Mouse (Mus musculus) layer of hippocampus, adult 2 months (tissue): Measurements from ENCODE around the gene Pradc1. TPM values are rescaled to one million over a fixed set of nuclear protein-coding genes. Genes with fewer than 3 reads are reported as not detected.
"Not testable (repeated sequence)": the region's sequence is repeated elsewhere in the genome, so short reads cannot be mapped to it uniquely, and the experiment has no call there.

ENCODE experiments used
- DNase-seq, 2 experiments: peaks; one replicate each; pipeline ENCODE4 v3.0.0; 2022; ENCODE audit warnings: low spot score in 2 of 2
- H3K27ac ChIP-seq: fragments of 200-600 bp; 2 replicates; pipeline ENCODE4 v1.8.1; 2022
- H3K4me3 ChIP-seq: fragments of 200-600 bp; 2 replicates; pipeline ENCODE4 v1.8.1; 2022; ENCODE audit warnings: mild to moderate bottlenecking
- CTCF ChIP-seq: fragments of 200-600 bp; conservative IDR thresholded peaks from 2 replicates; pipeline ENCODE4 v1.8.1; 2022; ENCODE audit warnings: antibody characterized with exemption, mild to moderate bottlenecking, moderate library complexity
- total RNA-seq, 2 experiments: library from RNA; stranded (reverse); gene quantifications; 2 replicates each; pipeline ENCODE4 v1.2.3; 2021

Pradc1 gene
- total RNA-seq, 2 experiments from 2014 or later, result 13.1 to 18.2 TPM

GRCm38 (mm10) chr6:85478416-85478815 lies 26.6 kb upstream of the Pradc1 start:
- H3K4me3 ChIP-seq, result no peak overlapping the region
- H3K27ac ChIP-seq, result no peak overlapping the region
- TF ChIP-seq CTCF, result no peak
- DNase-seq, result no peak

- no peak for DNase-seq
- TF ChIP-seq CTCF, result peak; percentile 79
- H3K27ac ChIP-seq, result no peak overlapping the region
- no peak overlapping the region for H3K4me3 ChIP-seq
Observed at GRCm38 (mm10) chr6:85477366-85477917, 25.7 kb upstream of the Pradc1 start.

- no peak overlapping the region for H3K4me3 ChIP-seq
- H3K27ac ChIP-seq, result no peak overlapping the region
- DNase-seq, result no peak
- no peak for TF ChIP-seq CTCF
Observed at GRCm38 (mm10) chr6:85475581-85475980, 23.8 kb upstream of the Pradc1 start.

- Histone ChIP-seq H3K4me3 (no peak overlapping the region), H3K27ac (no peak overlapping the region)
- no peak for DNase-seq
- no peak for TF ChIP-seq CTCF
Observed at GRCm38 (mm10) chr6:85472542-85472941, 20.8 kb upstream of the Pradc1 start.

- no peak for DNase-seq
- TF ChIP-seq CTCF, result no peak
- no peak overlapping the region for H3K27ac ChIP-seq
- H3K4me3 ChIP-seq, result no peak overlapping the region
Observed at GRCm38 (mm10) chr6:85471962-85472361, 20.2 kb upstream of the Pradc1 start.

- no peak for DNase-seq
- TF ChIP-seq CTCF, result 0 out of 2 replicates have a peak, but pooled peaks have one; percentile 7
- no peak overlapping the region for H3K4me3 ChIP-seq
- peak overlapping the region; percentile 64 for H3K27ac ChIP-seq
Observed at GRCm38 (mm10) chr6:85469660-85470430, 18.1 kb upstream of the Pradc1 start.

- Histone ChIP-seq H3K4me3 (no peak overlapping the region), H3K27ac (no peak overlapping the region)
- TF ChIP-seq CTCF, result peak; percentile 83
- DNase-seq, result peak in 1 of 2 experiments; percentile 44
Observed at GRCm38 (mm10) chr6:85465381-85465780, 13.6 kb upstream of the Pradc1 start.

GRCm38 (mm10) chr6:85459621-85460020 lies 7.9 kb upstream of the Pradc1 start:
- TF ChIP-seq CTCF, result peak; percentile 54
- no peak overlapping the region for H3K4me3 ChIP-seq
- no peak for DNase-seq

GRCm38 (mm10) chr6:85452816-85453215 lies 1.0 kb upstream of the Pradc1 start:
- peak overlapping the region; percentile 90 for H3K4me3 ChIP-seq
- no peak for TF ChIP-seq CTCF
- H3K27ac ChIP-seq, result peak overlapping the region; percentile 97
- no peak for DNase-seq

More at GRCm38 (mm10) chr6:85459621-85460020, 7.9 kb upstream of the Pradc1 start:
- no peak overlapping the region for H3K27ac ChIP-seq

GRCm38 (mm10) chr6:85452411-85452665 lies 568 bp upstream of the Pradc1 start:
- TF ChIP-seq CTCF, result no peak

GRCm38 (mm10) chr6:85450697-85451663 lies 790 bp downstream of the Pradc1 start, which contains the start of gene Cct7:
Gene Cct7 (plus strand): TSS chr6:85451514.
- peak within 1 kb of the TSS; percentile 97 for H3K27ac ChIP-seq
- peak; percentile 85 for TF ChIP-seq CTCF
- DNase-seq, result peak; percentile 97 to 99
- H3K4me3 ChIP-seq, result peak within 1 kb of the TSS; percentile 90

More at GRCm38 (mm10) chr6:85452411-85452665, 568 bp upstream of the Pradc1 start:
- peak overlapping the region; percentile 97 for H3K27ac ChIP-seq
- no peak for DNase-seq
- peak overlapping the region; percentile 90 for H3K4me3 ChIP-seq

- peak; percentile 30 for TF ChIP-seq CTCF
- peak overlapping the region; percentile 88 for H3K27ac ChIP-seq
- not testable (repeated sequence) for H3K4me3 ChIP-seq, DNase-seq
Observed at GRCm38 (mm10) chr6:85450140-85450539, 1.6 kb downstream of the Pradc1 start.

- DNase-seq, result no peak
- no peak for TF ChIP-seq CTCF
- Histone ChIP-seq H3K27ac (no peak overlapping the region), H3K4me3 (no peak overlapping the region)
Observed at GRCm38 (mm10) chr6:85447351-85447750, 4.4 kb downstream of the Pradc1 start.
